10 mouse cellular contexts compared by ENCODE assay signal in the genomic region with DNA sequence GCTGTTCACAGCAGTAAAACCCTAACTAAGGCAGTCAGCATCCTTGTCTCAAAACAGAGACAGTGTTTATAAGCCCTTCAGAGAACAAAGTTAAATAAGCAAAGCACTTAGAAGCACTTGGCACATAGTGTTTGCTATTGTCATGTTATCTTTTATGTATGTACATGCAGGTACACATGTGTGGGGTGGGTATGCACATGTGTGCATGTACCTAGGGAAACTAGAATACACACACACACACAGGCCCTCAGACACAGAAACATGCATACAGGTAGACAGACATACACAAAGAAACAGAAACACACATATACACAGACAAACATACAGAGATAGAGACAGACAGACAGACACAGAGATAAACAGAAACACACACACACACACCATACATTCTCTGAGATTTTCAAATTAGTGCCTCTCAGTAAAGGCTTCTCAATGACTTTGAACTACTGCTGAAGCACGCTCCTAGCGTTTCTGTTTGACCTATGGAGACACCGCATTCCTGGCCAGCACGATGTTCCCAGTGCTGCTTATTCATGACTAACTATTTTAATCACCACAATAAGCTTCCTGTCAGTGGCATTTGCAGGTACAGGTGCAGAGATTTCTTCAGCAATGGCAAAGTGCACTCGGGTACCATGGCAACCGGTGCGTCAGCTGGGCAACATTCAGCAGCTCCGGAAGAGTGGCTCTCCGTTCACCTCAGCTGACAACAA.
A peak's percentile ranks its signal among the peaks of the same experiment; 100 is the strongest.
DNase-seq lines count a peak whose midpoint lies in the region; ATAC-seq lines count a peak whose summit lies in the region.
"Had no signal": no experiment of that assay in that cellular context is flagged by ENCODE, and none has a peak within 500 bp of the region (broad histone marks: within the 10 kb centered on the region; RNA-seq: fewer than 3 reads in every experiment).

No protein-coding gene starts in this region.

- H3K4me1 ChIP-seq in hindbrain, embryonic 10.5 days (replicated peaks) = peaks cover 5% of the 10 kb centered on the region; the same call in 1 of the 2 replicates
- no peaks in the 10 kb centered on the region for H3K4me1 ChIP-seq in hindbrain, embryonic 12.5 days
- H3K4me1 ChIP-seq in hindbrain, embryonic 15.5 days (replicated peaks) = no peaks in the 10 kb centered on the region; the same call in 1 of the 2 replicates

- H3K4me2 ChIP-seq in hindbrain, embryonic 12.5 days (replicated peaks) = no peak overlapping the region
- no peak overlapping the region for H3K4me2 ChIP-seq in hindbrain, embryonic 15.5 days

- no peak for ATAC-seq in hindbrain, embryonic 12.5 days (ENCODE audit: low FRiP score)
- peak; percentile 79; the same call in 1 of the 2 replicates for ATAC-seq in hindbrain, embryonic 15.5 days (ENCODE audit: low FRiP score, low read depth)

- H3K9me3 ChIP-seq in hindbrain, embryonic 10.5 days = no peaks in the 10 kb centered on the region
- H3K9me3 ChIP-seq in hindbrain, embryonic 12.5 days (replicated peaks) = no peaks in the 10 kb centered on the region
- H3K9me3 ChIP-seq in hindbrain, embryonic 15.5 days = no peaks in the 10 kb centered on the region

- H3K4me3 ChIP-seq in hindbrain, embryonic 10.5 days = no peak overlapping the region
- H3K4me3 ChIP-seq in hindbrain, embryonic 12.5 days = no peak overlapping the region
- no peak overlapping the region for H3K4me3 ChIP-seq in hindbrain, embryonic 15.5 days
- H3K4me3 ChIP-seq: megakaryocyte, embryonic 14.5 days had no signal

- H3K27me3 ChIP-seq in hindbrain, embryonic 10.5 days (ENCODE audit: insufficient read depth, poor library complexity, severe bottlenecking) = no peaks in the 10 kb centered on the region
- no peaks in the 10 kb centered on the region for H3K27me3 ChIP-seq in hindbrain, embryonic 12.5 days
- H3K27me3 ChIP-seq in hindbrain, embryonic 15.5 days = no peaks in the 10 kb centered on the region
- H3K27me3 ChIP-seq: megakaryocyte, embryonic 14.5 days had no signal

- no peak overlapping the region for H3K9ac ChIP-seq in hindbrain, embryonic 12.5 days
- H3K9ac ChIP-seq in hindbrain, embryonic 15.5 days = no peak overlapping the region

- 0 out of 2 replicates have a peak overlapping the region, but pooled peaks have one; percentile 41 for H3K27ac ChIP-seq in hindbrain, embryonic 10.5 days
- H3K27ac ChIP-seq in hindbrain, embryonic 12.5 days = no peak overlapping the region
- peak overlapping the region; percentile 69 for H3K27ac ChIP-seq in hindbrain, embryonic 15.5 days (replicated peaks)

- DNase-seq in hindbrain, embryonic 10.5 days (ENCODE audit: low spot score) = no peak
- peak; percentile 20 to 23 for DNase-seq in left cerebral cortex, adult 18-20 months (ENCODE audit: low spot score in 2 of 2)
- DNase-seq in right cerebral cortex, adult 2 months (ENCODE audit: low spot score in 2 of 2) = peak; percentile 54 to 55
- no peak for DNase-seq in c-Kit-positive CD71-positive TER-119-positive erythroid progenitor cells, embryonic 14.5 days (ENCODE audit: low spot score)
- no peak for DNase-seq in T-cell, adult 2 months (ENCODE audit: low spot score)
- DNase-seq in cerebellum, adult 11 months = no peak
- DNase-seq: adrenal gland, postnatal 25 days had no signal

- WGBS in hindbrain, embryonic 10.5 days = 81% methylated on average over 9 of the region's 9 CpGs
- 69% methylated on average over 9 of the region's 9 CpGs for WGBS in hindbrain, embryonic 12.5 days
- 57% methylated on average over 9 of the region's 9 CpGs for WGBS in hindbrain, embryonic 15.5 days

- no peaks in the 10 kb centered on the region for H3K36me3 ChIP-seq in hindbrain, embryonic 10.5 days
- H3K36me3 ChIP-seq in hindbrain, embryonic 12.5 days = no peaks in the 10 kb centered on the region
- no peaks in the 10 kb centered on the region for H3K36me3 ChIP-seq in hindbrain, embryonic 15.5 days

Comparison
In these comparisons a context has a peak if more than half of its experiments do, and no peak if none do; other contexts are left out.
1. DNase-seq: peak in left cerebral cortex, adult 18-20 months (2 of 2) and right cerebral cortex, adult 2 months (2 of 2); none in hindbrain, embryonic 10.5 days (single experiment), c-Kit-positive CD71-positive TER-119-positive erythroid progenitor cells, embryonic 14.5 days (single experiment), T-cell, adult 2 months (single experiment) and cerebellum, adult 11 months (single experiment).